Mouse (Mus musculus) embryonic fibroblast, embryonic 13.5 days (primary cell): ENCODE results near the gene Gm17657.

Experiments used
- CTCF ChIP-seq: IDR thresholded peaks from 2 replicates; pipeline ENCODE4 v1.5.1; 2011; ENCODE audit warnings: mild to moderate bottlenecking, control low read depth, low read length, moderate library complexity, borderline replicate concordance; ENCODE audit not compliant: insufficient read depth
- POLR2A ChIP-seq: IDR thresholded peaks from 2 replicates; pipeline ENCODE4 v1.6.1; 2011; ENCODE audit warnings: low read depth, mild to moderate bottlenecking, control low read depth, low read length, moderate library complexity

- TF ChIP-seq CTCF (no peak), POLR2A (no peak)
Measured at GRCm38 (mm10) chr17:29584737-29585136, 35.3 kb upstream of the Gm17657 start.
